Mouse (Mus musculus) CH12.LX (cell line): ENCODE results near the gene Osbpl3.

Experiments
- CTCF ChIP-seq, 2 experiments: IDR thresholded peaks in 1 of 2; conservative IDR thresholded peaks in 1 of 2; 2 replicates each; pipeline ENCODE4 v1.5.1; 2011 to 2012; ENCODE audit warnings: low read depth in 2 of 2, low read length in 2 of 2, improper control_type of control experiment in 1 of 2, inconsistent platforms in 1 of 2, mild to moderate bottlenecking in 1 of 2, moderate library complexity in 1 of 2
- EP300 ChIP-seq: IDR thresholded peaks from 2 replicates; pipeline ENCODE4 v1.6.1; 2011; ENCODE audit warnings: low read length, improper control_type of control experiment
- JUND ChIP-seq: conservative IDR thresholded peaks from 2 replicates; pipeline ENCODE4 v1.6.1; 2011; ENCODE audit warnings: low read depth, low read length, improper control_type of control experiment
- MAFK ChIP-seq: IDR thresholded peaks from 2 replicates; pipeline ENCODE4 v1.6.1; 2011; ENCODE audit warnings: low read length, improper control_type of control experiment; ENCODE audit not compliant: insufficient replicate concordance
- POLR2A ChIP-seq: IDR thresholded peaks from 2 replicates; pipeline ENCODE4 v1.6.1; 2011; ENCODE audit warnings: low read depth, mild to moderate bottlenecking, improper control_type of control experiment, low read length
- POLR2AphosphoS2 ChIP-seq: IDR thresholded peaks from 2 replicates; pipeline ENCODE4 v1.6.1; 2011; ENCODE audit warnings: low read depth, low read length, improper control_type of control experiment
- RAD21 ChIP-seq: IDR thresholded peaks from 2 replicates; pipeline ENCODE4 v1.6.1; 2011; ENCODE audit warnings: low read depth, mild to moderate bottlenecking, low read length, improper control_type of control experiment, moderate library complexity
- TBP ChIP-seq: conservative IDR thresholded peaks from 2 replicates; pipeline ENCODE4 v1.6.1; 2011; ENCODE audit warnings: low read depth, low read length, improper control_type of control experiment
- USF1 ChIP-seq: IDR thresholded peaks from 2 replicates; pipeline ENCODE4 v1.6.1; 2014; ENCODE audit warnings: low read depth, mild to moderate bottlenecking, inconsistent platforms, low read length, improper control_type of control experiment
- USF2 ChIP-seq: conservative IDR thresholded peaks from 2 replicates; pipeline ENCODE4 v1.6.1; 2011; ENCODE audit warnings: low read depth, low read length, improper control_type of control experiment
- ZMIZ1 ChIP-seq: IDR thresholded peaks from 2 replicates; pipeline ENCODE4 v1.6.1; 2012; ENCODE audit warnings: low read depth, mild to moderate bottlenecking, inconsistent platforms, low read length, improper control_type of control experiment
- ZNF384 ChIP-seq: IDR thresholded peaks from 2 replicates; pipeline ENCODE4 v1.6.1; 2012; ENCODE audit warnings: low read depth, low read length, improper control_type of control experiment, inconsistent platforms

DNA sequence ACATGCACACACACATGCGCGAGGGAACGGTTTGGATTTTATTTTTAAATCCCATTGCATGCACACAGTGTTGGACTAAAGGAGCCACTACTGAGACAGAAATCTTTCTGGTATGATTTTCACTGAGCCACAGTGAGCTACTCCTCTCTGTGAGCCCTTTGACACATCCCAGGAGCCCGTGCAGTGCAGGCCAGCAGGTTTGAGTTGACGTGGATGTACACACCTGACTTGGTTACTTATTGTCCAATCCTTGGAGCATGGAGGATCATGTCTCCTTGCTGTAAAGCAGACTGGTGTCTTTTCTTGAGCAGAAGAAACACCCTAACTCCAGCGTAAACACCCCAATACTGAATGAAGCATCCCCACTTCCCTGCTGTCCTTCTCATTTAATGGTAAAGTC, 57.7 kb downstream of the Osbpl3 start:
- no peak for TF ChIP-seq POLR2A
- no peak for TF ChIP-seq EP300
- TF ChIP-seq RAD21: no peak
- no peak for TF ChIP-seq CTCF (conservative IDR thresholded peaks at IDR 0.05 in 1 of 2, IDR thresholded peaks at IDR 0.05 in 1 of 2; ENCODE audit: low read depth in 2 of 2, low read length in 2 of 2)
- TF ChIP-seq USF1: no peak
- no peak for TF ChIP-seq ZMIZ1
- no peak for TF ChIP-seq ZNF384
- TF ChIP-seq POLR2AphosphoS2: no peak
- TF ChIP-seq TBP: no peak
- no peak for TF ChIP-seq MAFK
- no peak for TF ChIP-seq JUND
- TF ChIP-seq USF2: no peak
